Mouse (Mus musculus) central nervous system, embryonic 14 days (tissue): ENCODE data around the gene Ccl22. TPM values are rescaled to one million over a fixed set of nuclear protein-coding genes. Genes with fewer than 3 reads are reported as not detected.

ENCODE experiments used
- polyA plus RNA-seq: library from polyadenylated mRNA; depleted of rRNA; stranded (reverse); fragments of >200 nt; gene quantifications from 2 replicates; pipeline ENCODE4 v1.2.3, GENCODE M21; 2012; rRNA removed

The Ccl22 gene
- polyA plus RNA-seq = 0.36 and 0.79 TPM in 2 replicates

GRCm38 (mm10) chr8:94745476-94746184, at the start of gene Ccl22:
Ccl22 (plus strand) TSS chr8:94745590.

GRCm38 (mm10) chr8:94695994-94696384, 49.4 kb upstream of the Ccl22 start, which contains the start of gene Pllp:
Pllp (minus strand) TSS chr8:94696278.

DNA sequence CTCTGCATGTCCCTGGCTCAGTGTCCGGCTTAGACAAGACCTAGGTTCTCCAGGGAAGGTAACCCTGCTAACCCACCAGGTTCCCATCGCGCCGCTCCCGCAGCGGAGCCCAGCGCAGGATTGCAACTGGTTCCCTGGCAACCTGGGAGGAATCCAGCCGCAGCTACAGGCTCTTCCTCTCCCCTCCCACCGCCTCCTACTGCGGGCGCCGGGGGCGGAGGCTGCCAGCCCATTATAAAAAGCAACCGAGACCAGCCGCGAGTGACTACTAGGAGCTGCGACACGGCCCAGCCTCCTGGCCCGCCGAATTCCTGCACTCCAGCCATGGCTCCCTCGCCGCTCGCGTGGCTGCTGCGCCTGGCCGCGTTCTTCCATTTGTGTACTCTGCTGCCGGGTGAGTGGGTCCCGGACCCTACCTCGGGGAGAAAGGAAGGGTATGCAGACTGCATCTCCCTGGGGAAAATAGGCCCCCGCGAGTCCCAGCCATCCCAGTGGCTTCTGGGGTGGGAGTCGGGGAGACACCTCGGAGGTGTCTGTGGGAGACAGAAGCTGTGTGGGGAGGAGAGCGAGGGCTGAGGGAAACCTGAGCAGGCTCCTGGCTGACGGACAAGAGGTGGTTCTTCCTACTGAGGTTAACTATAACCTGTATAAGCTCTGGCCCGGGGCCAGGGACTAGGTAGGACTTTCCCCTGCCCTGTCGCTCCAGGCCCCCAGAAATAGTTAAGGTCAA, 26.7 kb downstream of the Ccl22 start, which contains the start of gene Cx3cl1:
Gene Cx3cl1 (plus strand): TSS at position 69 of the 730 bp plus-strand sequence.

Other genes with a start within 250 kb of the Ccl22 start
- gene Cpne2, start 212.6 kb upstream of the Ccl22 start, polyA plus RNA-seq = 23.4 and 23.6 TPM in 2 replicates
- 24.5 and 26.8 TPM in 2 replicates for gene Rspry1, start 143.7 kb upstream of the Ccl22 start, polyA plus RNA-seq
- 71.6 and 84.9 TPM in 2 replicates for gene Fam192a, start 143.6 kb upstream of the Ccl22 start, polyA plus RNA-seq
- 183 and 209 TPM in 2 replicates for gene Arl2bp, start 79.0 kb upstream of the Ccl22 start, polyA plus RNA-seq
- gene Pllp, start 49.3 kb upstream of the Ccl22 start, polyA plus RNA-seq = 0.70 and 0.74 TPM in 2 replicates
- 19.7 and 21.7 TPM in 2 replicates for gene Cx3cl1, start 26.4 kb downstream of the Ccl22 start, polyA plus RNA-seq
- 0.30 TPM in 1 of 2 replicates, not detected in the other for gene Ccl17, start 64.9 kb downstream of the Ccl22 start, polyA plus RNA-seq
- gene Coq9, start 92.7 kb downstream of the Ccl22 start, polyA plus RNA-seq = 66.2 and 67.0 TPM in 2 replicates
- gene Ciapin1, start 92.8 kb downstream of the Ccl22 start, polyA plus RNA-seq = 77.2 and 78.1 TPM in 2 replicates
- gene Polr2c, start 111.9 kb downstream of the Ccl22 start, polyA plus RNA-seq = 127 and 139 TPM in 2 replicates
- gene Dok4, start 130.7 kb downstream of the Ccl22 start, polyA plus RNA-seq = 68.6 and 72.1 TPM in 2 replicates
- 11.4 and 19.4 TPM in 2 replicates for gene Ccdc102a, start 172.5 kb downstream of the Ccl22 start, polyA plus RNA-seq
- 0.31 and 0.34 TPM in 2 replicates for gene Adgrg5, start 178.1 kb downstream of the Ccl22 start, polyA plus RNA-seq
- gene Adgrg1, start 229.2 kb downstream of the Ccl22 start, polyA plus RNA-seq = 326 and 465 TPM in 2 replicates